26 mouse cellular contexts compared by ENCODE assay signal in the genomic region with DNA sequence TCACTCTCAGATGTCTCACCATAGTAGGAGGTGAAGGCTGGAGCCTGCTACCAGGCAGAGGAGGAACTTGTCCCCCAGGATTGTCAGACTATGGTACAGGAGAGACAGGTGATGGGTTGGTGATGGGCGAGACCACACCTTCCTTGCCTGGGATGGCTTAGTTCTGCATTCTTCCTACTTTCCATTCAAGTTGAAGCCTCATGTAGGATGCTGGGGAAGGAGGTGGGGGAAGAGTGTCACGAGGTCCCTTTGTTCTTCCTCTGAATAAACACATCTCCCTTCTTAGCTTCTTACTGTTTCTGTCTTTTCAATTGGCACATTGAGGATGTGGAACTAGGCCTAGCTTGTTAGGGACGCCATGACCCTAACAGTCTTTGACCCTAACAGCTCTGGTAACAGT. TPM values are rescaled to one million over a fixed set of nuclear protein-coding genes. Genes with fewer than 3 reads are reported as not detected.
DNase-seq lines count a peak whose midpoint lies in the region; ATAC-seq and TF ChIP-seq lines count a peak whose summit lies in the region.
"Had no signal": no experiment of that assay in that cellular context is flagged by ENCODE, and none has a peak within 500 bp of the region (broad histone marks: within the 10 kb centered on the region; RNA-seq: fewer than 3 reads in every experiment).

No protein-coding gene starts in this region.

- WGBS in midbrain, embryonic 11.5 days, result 77% methylated on average over 3 of the region's 3 CpGs
- WGBS in midbrain, embryonic 15.5 days, result 92% methylated on average over 3 of the region's 3 CpGs

- H3K4me1 ChIP-seq in midbrain, embryonic 11.5 days (ENCODE audit: control insufficient read depth, insufficient read depth, low read length), result peaks cover 8% of the 10 kb centered on the region; the same call in 1 of the 2 replicates
- peaks cover 21% of the 10 kb centered on the region for H3K4me1 ChIP-seq in midbrain, embryonic 15.5 days
- peaks cover 5% of the 10 kb centered on the region for H3K4me1 ChIP-seq in ES-Bruce4 (ENCODE audit: control insufficient read depth, insufficient read depth, low read length)

- H3K27me3 ChIP-seq in midbrain, embryonic 11.5 days (ENCODE audit: control insufficient read depth, insufficient read depth, low read length), result no peaks in the 10 kb centered on the region
- H3K27me3 ChIP-seq in midbrain, embryonic 15.5 days (replicated peaks), result no peaks in the 10 kb centered on the region
- no peaks in the 10 kb centered on the region for H3K27me3 ChIP-seq in ES-Bruce4 (ENCODE audit: control insufficient read depth, insufficient read depth, low read length, poor library complexity, severe bottlenecking)
- H3K27me3 ChIP-seq: CH12.LX, Patski had no signal

- no peaks in the 10 kb centered on the region for H3K36me3 ChIP-seq in midbrain, embryonic 11.5 days (ENCODE audit: control insufficient read depth, insufficient read depth, low read length)
- no peaks in the 10 kb centered on the region for H3K36me3 ChIP-seq in midbrain, embryonic 15.5 days (replicated peaks)
- H3K36me3 ChIP-seq in ES-Bruce4 (ENCODE audit: control insufficient read depth, insufficient read depth, low read length, poor library complexity, severe bottlenecking), result no peaks in the 10 kb centered on the region
- H3K36me3 ChIP-seq: G1E had no signal

- ATAC-seq in midbrain, embryonic 11.5 days (ENCODE audit: low FRiP score), result no peak
- ATAC-seq in midbrain, embryonic 15.5 days (replicated peaks), result no peak
- no peak for ATAC-seq in erythroblast, adult 5-6 weeks (replicated peaks; ENCODE audit: low FRiP score, poor library complexity, severe bottlenecking)
- ATAC-seq: activated CD4-positive, CD25-positive, alpha-beta regulatory T cell, adult 4 months; CD4-positive, CD25-positive, alpha-beta regulatory T cell, adult 4 months; Patski had no signal

- H3K4me3 ChIP-seq in midbrain, embryonic 11.5 days (ENCODE audit: low read depth, low read length), result no peak overlapping the region
- H3K4me3 ChIP-seq in midbrain, embryonic 15.5 days, result no peak overlapping the region
- no peak overlapping the region for H3K4me3 ChIP-seq in ES-Bruce4 (ENCODE audit: low read depth, low read length)
- no peak overlapping the region for H3K4me3 ChIP-seq in layer of hippocampus, adult 2 months

- no peak overlapping the region for H3K27ac ChIP-seq in midbrain, embryonic 11.5 days (ENCODE audit: low read depth, low read length)
- no peak overlapping the region for H3K27ac ChIP-seq in midbrain, embryonic 15.5 days
- H3K27ac ChIP-seq in ES-Bruce4 (ENCODE audit: insufficient read depth, low read length), result peak overlapping the region; percentile 8; the same call in 1 of the 2 replicates
- no peak overlapping the region for H3K27ac ChIP-seq in layer of hippocampus, adult 2 months

- no peak for TF ChIP-seq POLR2A in ES-Bruce4 (IDR thresholded peaks at IDR 0.05; ENCODE audit: insufficient read depth, low read length)

- no peak overlapping the region for H3K4me2 ChIP-seq in midbrain, embryonic 11.5 days
- H3K4me2 ChIP-seq in midbrain, embryonic 15.5 days, result no peak overlapping the region

- DNase-seq in midbrain, embryonic 11.5 days (ENCODE audit: low spot score, missing footprints), result peak; percentile 75
- DNase-seq in R1 (ENCODE audit: low read depth, low spot score) (peak; percentile 65), ZHBTc4 (ENCODE audit: low read depth, low spot score) (peak; percentile 51)
- DNase-seq in layer of hippocampus, adult 2 months (ENCODE audit: low spot score in 2 of 2), result no peak
- no peak for DNase-seq in left cerebral cortex, adult 8-10 months (ENCODE audit: low spot score in 2 of 2)
- DNase-seq: adrenal gland, adult 2 months; adrenal gland, adult 8-10 months; adrenal gland, postnatal 10 days; adrenal gland, postnatal 14 days; adrenal gland, postnatal 25 days; adrenal gland, postnatal 36 days; B cell, adult 2 months; cerebellum, adult 11 months; cerebellum, adult 11-12 months; cerebellum, adult 18-20 months; cerebellum, adult 2 months; cerebellum, adult 8-10 months had no signal

- H3K9me3 ChIP-seq in midbrain, embryonic 11.5 days (ENCODE audit: control insufficient read depth, low read length), result no peaks in the 10 kb centered on the region
- no peaks in the 10 kb centered on the region for H3K9me3 ChIP-seq in midbrain, embryonic 15.5 days
- H3K9me3 ChIP-seq in ES-Bruce4 (replicated peaks; ENCODE audit: control insufficient read depth, insufficient read depth, low read length, poor library complexity, severe bottlenecking), result no peaks in the 10 kb centered on the region
- H3K9me3 ChIP-seq: G1E had no signal

- no peak for TF ChIP-seq CTCF in ES-Bruce4 (IDR thresholded peaks at IDR 0.05; ENCODE audit: low read depth, low read length)
- TF ChIP-seq CTCF in layer of hippocampus, adult 2 months (conservative IDR thresholded peaks at IDR 0.05), result no peak

- TF ChIP-seq EP300 in ES-Bruce4 (IDR thresholded peaks at IDR 0.05; ENCODE audit: insufficient read depth, low read depth, low read length), result no peak

- H3K9ac ChIP-seq in midbrain, embryonic 11.5 days (ENCODE audit: low read length), result no peak overlapping the region
- no peak overlapping the region for H3K9ac ChIP-seq in midbrain, embryonic 15.5 days
- H3K9ac ChIP-seq in ES-Bruce4 (ENCODE audit: low read depth, poor library complexity, severe bottlenecking), result no peak overlapping the region

RNA-seq across cellular contexts. Expression of gene Myo1e, which starts 30.9 kb away (rescaled TPM):
- polyA plus RNA-seq in midbrain, embryonic 11.5 days (2014; fragmentation: Nextera tagmentation; extraction: Ambion mirVana), result 9.5 and 9.7 TPM in 2 replicates
- 5.3 and 6.1 TPM in 2 replicates for polyA plus RNA-seq in midbrain, embryonic 15.5 days (2015; fragmentation: Nextera tagmentation; extraction: Ambion mirVana)
- 51.6 and 54.2 TPM in 2 replicates for polyA plus RNA-seq in ES-Bruce4 (2011; ENCODE audit: insufficient read depth, insufficient read length, low read depth, missing spikeins)
- total RNA-seq in layer of hippocampus, adult 2 months (2021), result 1 to 10 TPM; 7.6 to 8.2 TPM
- 10 to 100 TPM; 12.6 to 23.5 (median 15.5) TPM for total RNA-seq in left cerebral cortex, adult 8-10 months (2022)
- not detected in 2 replicates for total RNA-seq in erythroblast, adult 5-6 weeks (2015; ENCODE audit: low replicate concordance)
- total RNA-seq in erythroblast, adult 5-6 weeks (2017; ENCODE audit: low replicate concordance), result not detected in 2 replicates

RNA-seq across cellular contexts. Expression of gene Fam81a, which starts 33.9 kb away (rescaled TPM):
- polyA plus RNA-seq in midbrain, embryonic 11.5 days (2014; fragmentation: Nextera tagmentation; extraction: Ambion mirVana), result 4.7 TPM in 2 replicates
- polyA plus RNA-seq in midbrain, embryonic 15.5 days (2015; fragmentation: Nextera tagmentation; extraction: Ambion mirVana), result 8.2 and 8.4 TPM in 2 replicates
- 7.8 and 8.3 TPM in 2 replicates for polyA plus RNA-seq in ES-Bruce4 (2011; ENCODE audit: insufficient read depth, insufficient read length, low read depth, missing spikeins)
- 10 to 100 TPM; 90.4 to 92.0 TPM for total RNA-seq in layer of hippocampus, adult 2 months (2021)
- 100 to 1,000 TPM; 144 to 155 (median 151) TPM for total RNA-seq in left cerebral cortex, adult 8-10 months (2022)
- not detected in 2 replicates for total RNA-seq in erythroblast, adult 5-6 weeks (2015; ENCODE audit: low replicate concordance)
- total RNA-seq in erythroblast, adult 5-6 weeks (2017; ENCODE audit: low replicate concordance), result not detected in 2 replicates
- total RNA-seq: G1E, MEL had no signal
- polyA plus RNA-seq: G1E had no signal

Comparison
In these comparisons a context has a peak if more than half of its experiments do, and no peak if none do; other contexts are left out.
1. DNase-seq: peak in midbrain, embryonic 11.5 days (single experiment), R1 (single experiment) and ZHBTc4 (single experiment); none in layer of hippocampus, adult 2 months (0 of 2) and left cerebral cortex, adult 8-10 months (0 of 2).
2. RNA of gene Myo1e, which starts 30.9 kb away (total RNA-seq): 12.6 to 23.5 TPM in left cerebral cortex, adult 8-10 months and 7.6 to 8.2 TPM in layer of hippocampus, adult 2 months; not detected in erythroblast, adult 5-6 weeks; every median in the first group is over 4 times any median in the second.
3. RNA of gene Fam81a, which starts 33.9 kb away (total RNA-seq): 144 to 155 TPM in left cerebral cortex, adult 8-10 months and 90.4 to 92.0 TPM in layer of hippocampus, adult 2 months; not detected in erythroblast, adult 5-6 weeks; every median in the first group is over 10 times any median in the second.